Mouse (Mus musculus): ENCODE data around the gene Ppfibp1. TPM values are rescaled to one million over a fixed set of nuclear protein-coding genes. Genes with fewer than 3 reads are reported as not detected.
"Not testable (repeated sequence)": the region's sequence is repeated elsewhere in the genome, so short reads cannot be mapped to it uniquely, and the experiment has no call there.

The Ppfibp1 gene
- total RNA-seq (2021), result 10 to 100 TPM; 80.7 to 89.8 TPM
- long read RNA-seq, experiment 1, full-length matches to known transcripts, result 17 of 70 reads
- long read RNA-seq, experiment 1, partial matches to known transcripts, result 13 of 70 reads
- long read RNA-seq, experiment 1, other reads (novel, unspliced or antisense), result 40 of 70 reads
- long read RNA-seq, experiment 2, full-length matches to known transcripts, result 13 of 70 reads
- long read RNA-seq, experiment 2, partial matches to known transcripts, result 11 of 70 reads
- long read RNA-seq, experiment 2, other reads (novel, unspliced or antisense), result 46 of 70 reads

DNA sequence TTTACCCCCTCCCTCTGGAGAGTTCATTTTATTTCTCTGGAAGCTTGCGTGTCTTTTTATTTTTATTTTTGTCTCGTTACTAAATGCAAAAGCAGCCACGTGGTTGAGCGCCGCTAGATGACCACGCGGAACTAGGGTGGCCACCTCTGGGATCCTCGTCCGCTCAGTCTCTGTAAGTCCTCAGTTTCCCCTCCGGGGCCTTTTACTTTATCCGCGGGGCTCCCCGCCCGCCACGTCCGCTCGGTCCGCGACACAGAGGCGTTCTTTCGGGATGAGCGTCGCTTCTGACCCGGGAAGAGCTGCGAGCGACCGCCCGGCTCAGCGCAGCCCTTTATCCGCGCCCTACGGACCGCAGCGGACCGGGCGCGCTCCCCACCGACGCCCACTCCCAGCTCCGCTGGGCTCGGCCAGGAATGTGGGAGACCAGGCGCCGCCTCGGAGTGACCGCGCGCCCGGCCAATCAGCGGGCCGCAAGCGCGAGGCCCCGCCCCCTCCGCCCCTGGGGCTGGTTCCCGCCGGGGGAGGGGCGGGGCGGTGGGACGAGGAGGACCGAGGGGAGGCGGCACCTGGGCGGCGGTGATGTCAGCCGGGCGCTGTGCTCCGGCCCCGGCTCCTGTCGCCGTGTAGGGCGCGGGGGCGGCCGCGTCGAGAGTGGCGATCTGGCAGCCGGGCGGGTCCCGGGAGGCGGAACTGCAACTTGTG is at the start of gene Ppfibp1:
TSS of gene Ppfibp1 (plus strand) at position 530 of the 702 bp plus-strand sequence.
- peak; percentile 98 to 100 for DNase-seq
- intact Hi-C loops (cut with DNase I), result loop anchor here (5.0 kb wide), 2 partner anchors 51 to 74 kb away; no protein-coding TSS in a partner anchor

DNA sequence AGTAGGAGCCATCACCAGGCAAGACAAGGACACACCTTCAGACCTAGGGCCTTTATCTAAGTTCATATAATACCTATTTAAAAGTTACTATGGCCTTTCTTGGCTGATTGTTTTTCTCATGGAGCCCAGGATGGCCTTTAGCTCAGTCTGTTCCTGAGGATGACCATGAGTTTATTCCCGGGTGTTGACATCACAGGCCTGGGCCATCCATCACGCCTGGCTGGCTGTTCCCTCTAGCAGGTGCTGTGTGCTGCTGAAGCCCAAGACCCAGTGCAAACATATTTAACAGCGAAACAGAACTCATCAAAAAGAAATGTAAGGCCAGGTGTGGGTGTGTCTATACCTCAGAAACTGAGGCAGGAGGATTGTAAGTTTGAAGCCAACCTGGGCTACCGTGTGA is 49.4 kb upstream of the Ppfibp1 start:
- DNase-seq, result no peak
- intact Hi-C loops (cut with DNase I), result loop anchor here (5.0 kb wide), 1 partner anchor 48 kb away; the partner anchor contains the start of gene Ppfibp1

DNA sequence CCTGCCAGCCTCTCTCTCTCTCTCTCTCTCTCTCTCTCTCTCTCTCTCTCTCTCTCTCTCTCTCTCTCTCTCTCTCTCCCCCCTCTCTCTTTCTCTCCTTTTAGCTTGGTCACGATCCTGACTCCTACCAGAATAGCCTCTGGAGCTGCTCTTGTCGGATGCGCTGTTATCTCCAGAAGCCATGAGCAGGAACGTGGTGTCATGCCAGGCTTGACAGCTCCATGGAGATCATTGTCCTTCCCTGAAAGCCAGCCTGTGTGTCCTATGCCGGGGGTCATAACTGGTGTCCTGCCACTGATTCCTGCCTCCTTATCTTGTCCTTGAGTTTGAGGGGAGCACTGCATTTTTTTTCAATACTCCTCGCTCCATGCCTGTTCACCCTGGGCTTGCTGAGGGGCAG is 43.4 kb upstream of the Ppfibp1 start:
- no peak for DNase-seq
- intact Hi-C loops (cut with DNase I), result no loop called here

DNA sequence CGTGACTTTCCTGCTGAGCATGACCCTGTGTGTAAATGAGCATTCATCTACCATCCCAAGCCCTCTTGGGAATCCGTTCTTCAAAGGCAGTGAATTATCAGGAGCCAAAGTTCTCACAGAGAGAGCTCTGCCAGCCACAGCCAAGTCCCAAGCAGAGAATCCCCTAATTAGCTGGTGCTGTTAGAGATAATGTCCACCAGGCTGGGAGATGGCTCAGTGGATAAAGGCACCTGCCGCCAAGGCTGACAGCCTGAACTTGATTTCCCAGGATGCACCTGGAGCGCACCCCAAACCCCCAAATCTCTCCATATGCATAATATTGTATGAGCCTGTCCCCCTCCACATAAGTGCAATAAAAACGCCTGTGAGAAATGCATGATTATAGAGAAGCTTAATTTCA is 42.9 kb upstream of the Ppfibp1 start:
- no peak for DNase-seq
- intact Hi-C loops (cut with DNase I), result no loop called here

DNA sequence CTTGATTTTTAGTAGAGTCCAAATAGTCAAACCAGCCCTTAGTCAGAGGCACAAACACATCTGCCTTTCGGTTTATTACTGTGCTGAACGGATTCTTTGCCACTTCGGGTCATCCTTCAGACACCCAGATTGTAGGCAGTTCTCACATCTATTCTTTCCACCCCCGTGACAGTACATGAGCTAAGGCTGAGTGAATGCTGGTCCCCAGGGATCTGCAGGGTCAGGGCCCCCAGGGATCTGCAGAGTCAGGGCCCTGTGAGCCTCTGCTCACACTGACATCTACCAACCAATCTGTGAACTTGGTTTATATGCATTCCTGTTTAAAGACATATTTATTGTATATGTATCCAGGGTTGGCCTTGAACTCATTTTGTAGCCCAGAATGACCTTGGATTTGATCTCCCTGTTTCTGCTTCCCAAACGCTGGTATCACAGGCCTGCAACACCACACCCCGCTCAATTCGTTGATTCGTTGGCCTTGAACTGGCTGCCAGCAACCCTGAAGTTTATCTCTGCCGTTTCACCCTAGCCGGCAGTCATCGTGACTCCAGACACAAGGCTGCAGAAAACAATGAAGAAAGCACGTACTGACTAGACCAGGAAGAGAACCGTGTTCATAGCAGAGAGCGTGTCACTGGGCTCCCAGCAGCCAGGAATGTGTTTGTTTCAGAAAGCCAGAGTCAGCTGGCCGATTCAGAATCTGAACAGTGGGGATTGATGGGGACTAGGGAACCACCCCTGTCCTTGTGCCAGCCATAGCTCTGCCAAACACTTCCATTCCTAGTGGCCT is 42.1 kb upstream of the Ppfibp1 start:
- intact Hi-C loops (cut with DNase I), result no loop called here
- DNase-seq, result peak; percentile 30 to 59

DNA sequence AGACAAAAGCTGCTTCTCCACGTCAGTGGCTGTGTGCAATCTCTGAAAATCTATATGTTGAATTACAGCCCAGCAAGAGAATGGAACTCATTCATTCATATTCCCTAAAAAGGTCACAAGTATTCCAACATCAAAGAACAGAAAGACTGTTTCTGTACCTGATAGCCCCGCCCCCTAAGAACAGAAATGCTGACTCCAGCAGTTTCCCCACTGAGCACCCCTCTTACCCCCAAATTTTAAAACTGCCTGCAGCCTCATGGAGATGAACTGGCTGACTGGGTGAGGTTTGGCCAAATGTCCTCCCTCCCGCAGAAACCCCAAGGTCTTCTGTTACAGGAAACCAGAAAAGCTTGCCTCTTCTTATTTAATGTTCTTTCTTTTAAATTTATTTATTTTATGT is 40.9 kb upstream of the Ppfibp1 start:
- intact Hi-C loops (cut with DNase I), result no loop called here
- DNase-seq, result no peak

DNA sequence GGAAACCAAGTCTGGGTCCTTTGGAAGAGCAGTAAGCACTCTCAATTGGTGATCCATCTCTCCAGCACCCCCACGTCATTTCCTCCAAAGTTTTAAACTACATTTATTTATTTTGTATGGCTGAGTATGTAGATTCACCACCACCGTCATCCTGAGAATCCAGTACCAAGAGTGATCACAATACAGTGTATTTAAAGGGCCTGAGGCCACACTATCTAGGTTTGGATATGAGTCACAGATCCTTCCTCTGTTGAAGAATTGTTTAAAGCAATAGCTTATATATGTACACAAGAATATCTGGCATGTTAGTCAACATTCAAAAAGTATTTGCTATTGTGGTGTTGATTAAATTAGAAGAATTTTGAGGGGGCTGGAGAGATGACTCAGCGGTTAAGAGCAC is 40.0 kb upstream of the Ppfibp1 start:
- intact Hi-C loops (cut with DNase I), result no loop called here
- DNase-seq, result no peak

DNA sequence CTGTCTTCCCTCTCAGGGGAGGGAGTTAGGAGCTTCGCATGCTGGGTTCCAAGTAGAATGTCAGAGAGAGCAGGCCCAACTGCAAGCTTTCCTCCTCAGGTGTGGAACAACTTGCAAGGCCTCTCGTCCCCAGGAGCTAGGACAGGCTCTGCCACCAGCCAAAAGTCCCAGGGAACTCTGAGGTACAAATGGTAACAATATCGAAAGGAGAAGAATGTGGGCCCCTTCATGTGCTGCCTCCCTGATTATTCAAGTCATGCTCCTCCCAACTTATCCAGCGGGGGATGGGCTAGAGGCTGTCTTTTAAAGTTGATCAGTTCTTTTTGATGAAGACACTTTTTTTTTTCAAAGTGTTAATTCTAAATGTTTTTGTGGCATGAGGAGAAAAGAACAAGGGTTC is 38.2 kb upstream of the Ppfibp1 start, which contains the start of gene Smco2:
TSS of gene Smco2 (plus strand) at position 55 of the 400 bp plus-strand sequence.
- no peak for DNase-seq
- intact Hi-C loops (cut with DNase I), result no loop called here

DNA sequence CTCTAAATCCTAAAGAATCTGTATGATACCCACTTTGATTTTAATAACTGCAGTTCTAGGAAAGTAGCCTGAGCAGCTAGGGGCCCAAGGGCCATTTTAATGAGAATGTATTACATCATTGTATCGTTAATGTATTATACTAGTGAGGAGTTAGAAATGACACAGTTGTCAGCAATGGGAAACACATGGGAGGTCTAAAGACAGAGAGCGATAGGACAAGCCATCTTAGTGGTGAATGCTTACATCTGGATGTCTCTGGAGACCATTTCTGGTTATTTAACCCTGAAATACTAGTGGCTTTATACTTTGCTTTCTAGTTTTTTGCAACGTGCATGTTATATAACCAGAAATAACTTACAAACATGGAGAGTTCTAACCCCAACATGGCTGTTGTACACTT is 36.4 kb upstream of the Ppfibp1 start:
- DNase-seq, result no peak
- intact Hi-C loops (cut with DNase I), result no loop called here

DNA sequence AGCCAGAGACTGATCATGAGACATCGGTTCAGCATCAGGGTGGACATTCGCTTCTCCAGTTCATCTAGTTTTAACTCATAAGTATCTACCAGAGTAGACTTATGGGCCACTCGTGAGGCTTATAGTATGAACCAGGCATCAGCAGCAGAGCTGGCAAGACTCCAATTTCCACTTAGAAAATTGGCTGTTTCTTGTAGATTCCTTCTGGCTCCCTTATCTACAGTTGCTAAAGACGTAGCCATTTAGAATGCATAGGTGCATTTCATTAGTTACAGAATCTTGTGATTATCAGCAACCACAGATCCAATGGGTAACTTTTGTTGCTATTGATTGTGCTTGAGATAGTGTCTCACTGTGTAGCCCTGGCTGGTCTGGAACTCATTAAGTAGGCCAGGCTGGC is 35.5 kb upstream of the Ppfibp1 start:
- intact Hi-C loops (cut with DNase I), result no loop called here
- no peak for DNase-seq

DNA sequence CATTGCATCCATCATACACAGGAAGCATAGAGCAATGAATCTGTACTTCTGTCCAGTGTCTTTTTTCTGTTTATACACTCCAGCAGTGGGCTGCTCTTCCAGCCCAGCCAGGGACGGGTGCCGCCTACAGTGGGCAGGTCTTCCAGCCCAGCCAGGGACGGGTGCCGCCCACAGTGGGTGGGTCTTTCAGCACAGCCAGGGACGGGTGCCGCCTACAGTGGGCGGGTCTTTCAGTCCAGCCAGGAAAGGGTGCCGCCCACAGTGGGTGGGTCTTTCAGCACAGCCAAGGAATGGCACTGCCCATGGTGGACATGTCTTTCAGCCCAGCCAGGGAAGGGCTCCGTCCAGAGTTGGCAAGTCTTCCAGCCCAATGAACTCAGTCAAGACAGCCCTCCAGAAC is 33.1 kb upstream of the Ppfibp1 start:
- DNase-seq, result no peak
- intact Hi-C loops (cut with DNase I), result no loop called here

DNA sequence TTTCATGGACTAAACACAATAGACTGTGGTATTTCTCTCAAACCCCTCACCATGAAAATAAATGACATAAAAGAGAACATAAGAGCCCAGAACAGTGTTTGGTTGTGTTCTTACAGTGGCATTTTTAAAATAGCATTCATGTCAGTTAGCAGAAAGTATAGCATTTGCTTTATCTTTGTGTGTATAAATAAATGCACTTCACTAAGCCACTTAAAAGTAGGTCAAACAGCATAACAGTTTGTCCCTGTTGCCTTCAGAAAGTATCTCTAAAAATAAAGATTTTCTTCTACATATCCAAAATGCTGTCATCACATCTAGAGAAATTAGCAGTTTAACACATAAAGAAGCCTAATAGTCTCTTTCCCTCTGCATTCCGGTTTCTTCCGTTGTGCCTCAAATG is 30.9 kb upstream of the Ppfibp1 start:
- intact Hi-C loops (cut with DNase I), result no loop called here
- no peak for DNase-seq

DNA sequence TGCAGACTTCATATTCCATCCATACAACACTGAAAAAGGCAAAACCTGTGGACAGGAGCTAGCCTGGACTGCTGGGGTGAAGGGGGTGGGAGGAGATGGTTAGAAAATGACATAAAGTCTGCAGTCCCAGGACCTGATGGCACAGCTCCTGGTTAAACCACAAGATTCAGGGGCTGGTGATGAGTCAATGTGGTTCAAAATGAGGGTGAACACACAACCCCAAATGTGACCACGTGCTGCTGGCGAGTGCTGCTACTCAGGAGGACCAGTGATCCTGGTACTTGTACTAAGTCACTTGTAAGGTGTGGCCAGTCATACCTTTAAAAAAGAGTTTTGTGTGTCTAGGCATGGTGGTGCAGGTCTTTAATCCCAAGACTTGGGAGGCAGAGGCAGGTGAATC is 25.1 kb upstream of the Ppfibp1 start:
- intact Hi-C loops (cut with DNase I), result no loop called here
- DNase-seq, result no peak

DNA sequence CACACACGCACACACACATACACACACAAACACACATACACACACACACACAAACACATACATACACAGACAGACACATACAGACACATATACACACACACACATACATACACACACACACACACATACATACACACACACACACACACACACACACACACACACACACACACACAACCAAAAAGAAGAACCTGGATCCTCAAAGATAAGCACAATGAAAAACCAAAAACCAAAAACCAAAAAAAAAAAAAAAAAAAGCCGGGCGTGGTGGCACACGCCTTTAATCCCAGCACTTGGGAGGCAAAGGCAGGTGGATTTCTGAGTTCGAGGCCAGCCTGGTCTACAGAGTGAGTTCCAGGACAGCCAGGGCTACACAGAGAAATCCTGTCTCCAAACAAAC is 23.9 kb upstream of the Ppfibp1 start:
- DNase-seq; intact Hi-C loops (cut with DNase I): not testable (repeated sequence)

DNA sequence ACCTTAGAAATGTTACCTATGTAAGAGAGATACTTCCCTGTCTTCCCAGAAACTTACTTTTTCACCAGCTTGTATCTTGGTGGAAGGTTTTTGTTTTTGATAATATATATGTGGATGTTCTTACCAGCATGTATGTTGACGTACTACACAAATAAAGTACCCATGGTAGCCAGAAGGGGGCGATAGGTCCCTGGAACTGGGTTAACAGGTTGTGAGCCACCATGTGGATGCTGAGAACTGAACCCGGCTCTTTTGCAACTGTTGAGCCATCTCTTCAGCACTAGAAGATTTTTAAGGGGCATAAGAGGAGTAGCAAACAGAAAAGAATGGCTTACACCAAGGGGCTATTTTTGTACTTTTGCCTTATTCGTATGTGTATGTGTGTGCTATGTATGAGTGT is 22.6 kb upstream of the Ppfibp1 start:
- intact Hi-C loops (cut with DNase I), result no loop called here
- no peak for DNase-seq

DNA sequence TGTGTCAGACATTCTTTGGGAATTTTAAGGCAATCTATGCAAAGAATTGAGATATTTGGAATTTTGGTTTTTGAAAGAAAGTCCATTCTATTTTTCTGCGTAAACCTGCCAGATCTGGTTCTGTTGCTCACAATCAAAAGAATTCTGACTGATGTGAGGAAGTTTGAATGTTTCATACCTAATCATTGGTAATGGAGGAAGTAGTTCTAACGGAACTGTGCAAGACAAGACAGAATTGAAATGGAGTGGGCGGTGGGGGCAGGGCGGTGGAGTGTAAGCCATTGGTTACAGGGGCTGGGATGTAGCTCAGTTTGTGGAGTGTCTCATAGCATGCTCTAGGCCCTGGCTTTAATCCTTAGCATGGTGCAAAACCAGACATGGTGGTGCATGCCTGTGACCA is 16.3 kb upstream of the Ppfibp1 start:
- intact Hi-C loops (cut with DNase I), result no loop called here
- no peak for DNase-seq

DNA sequence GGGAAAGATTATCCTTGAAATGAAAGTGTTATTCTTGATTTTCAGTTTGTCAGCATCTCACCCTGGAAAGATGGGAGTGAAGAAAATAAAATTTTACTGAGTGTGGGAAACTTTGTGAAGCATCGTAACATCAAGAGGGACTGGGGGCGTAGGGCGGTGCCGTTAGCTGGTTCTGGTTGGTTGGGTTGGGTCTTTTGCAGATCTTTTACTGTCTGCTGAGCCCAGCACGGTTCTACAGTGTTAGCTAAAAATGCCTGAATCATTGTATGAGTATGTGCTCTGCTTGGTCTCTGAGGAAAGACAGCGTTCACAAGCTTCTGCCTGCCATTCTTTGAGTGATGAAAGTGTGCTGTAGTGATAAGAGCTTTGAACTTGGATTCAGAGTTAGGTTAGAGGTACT is 13.9 kb upstream of the Ppfibp1 start:
- DNase-seq, result no peak
- intact Hi-C loops (cut with DNase I), result no loop called here

DNA sequence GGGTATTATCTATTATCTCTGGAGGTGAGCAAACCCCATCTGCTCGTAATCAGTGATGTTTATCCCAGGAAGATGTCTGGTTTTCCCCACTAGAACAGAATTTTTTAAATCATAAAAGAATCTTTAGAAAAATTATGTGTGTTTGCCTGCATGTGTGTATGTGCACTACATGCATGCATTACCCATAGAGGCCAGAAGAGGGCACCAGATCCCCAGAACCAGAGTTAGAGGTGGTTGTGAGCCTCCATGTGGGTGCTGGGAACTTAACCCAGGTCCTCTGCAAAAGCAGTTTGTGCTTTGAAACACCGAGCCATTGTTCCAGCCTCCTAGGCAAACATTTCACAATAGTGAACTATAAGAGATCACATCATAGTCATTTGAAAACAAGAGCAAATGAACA is 11.5 kb upstream of the Ppfibp1 start:
- DNase-seq, result no peak

DNA sequence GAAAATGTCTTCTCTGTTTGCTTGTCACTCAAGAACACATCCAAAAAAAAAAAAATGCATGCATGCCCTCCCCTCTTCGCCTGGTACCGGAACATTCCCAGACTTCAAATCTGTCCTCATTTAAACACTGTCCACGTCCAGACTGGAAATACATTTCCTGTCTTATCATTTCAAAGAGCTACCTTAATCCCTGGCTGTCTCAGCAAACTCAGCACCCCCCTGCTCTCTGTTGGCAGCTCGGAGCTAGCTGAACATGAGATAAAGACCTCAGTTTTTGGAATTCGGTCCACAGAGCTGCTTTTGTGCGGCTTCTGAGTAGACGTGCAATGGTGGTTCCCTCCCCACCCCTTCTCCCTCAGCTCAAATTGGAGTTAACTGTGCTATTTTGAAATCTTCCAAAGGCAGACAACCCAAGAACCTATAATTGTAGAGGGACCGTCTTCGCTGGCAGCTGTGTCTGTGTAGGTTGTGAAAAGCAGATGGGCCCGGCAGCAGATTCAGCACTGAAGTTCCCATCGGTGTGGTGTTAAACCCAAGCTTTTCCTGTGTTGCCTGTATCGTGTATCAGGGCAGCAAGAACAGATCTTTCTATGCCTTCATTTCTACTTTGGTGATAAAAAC is 10.8 kb upstream of the Ppfibp1 start:
- no peak for DNase-seq
- intact Hi-C loops (cut with DNase I), result no loop called here

More for the DNA sequence above, 11.5 kb upstream of the Ppfibp1 start:
- intact Hi-C loops (cut with DNase I), result no loop called here

DNA sequence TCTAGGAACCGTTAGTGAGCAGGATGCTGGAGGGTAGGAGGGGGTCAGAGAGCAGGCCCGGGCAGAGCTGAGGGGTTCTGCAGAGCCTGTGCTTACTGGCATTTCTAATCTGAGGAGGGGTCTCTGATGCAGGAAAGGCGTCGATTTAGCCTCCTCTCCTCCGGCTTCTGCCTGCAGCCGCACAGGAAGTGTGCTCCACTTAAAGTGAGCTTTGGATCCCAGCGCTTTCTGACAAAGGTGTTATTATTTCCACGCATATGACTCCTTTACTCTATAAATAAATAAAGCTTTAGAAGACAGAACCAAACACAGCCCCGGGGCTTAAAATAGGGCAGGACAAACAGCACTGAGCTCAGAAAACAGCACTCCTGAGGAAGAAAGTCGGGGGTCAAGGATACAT is 9.4 kb upstream of the Ppfibp1 start:
- DNase-seq, result no peak
- intact Hi-C loops (cut with DNase I), result no loop called here

DNA sequence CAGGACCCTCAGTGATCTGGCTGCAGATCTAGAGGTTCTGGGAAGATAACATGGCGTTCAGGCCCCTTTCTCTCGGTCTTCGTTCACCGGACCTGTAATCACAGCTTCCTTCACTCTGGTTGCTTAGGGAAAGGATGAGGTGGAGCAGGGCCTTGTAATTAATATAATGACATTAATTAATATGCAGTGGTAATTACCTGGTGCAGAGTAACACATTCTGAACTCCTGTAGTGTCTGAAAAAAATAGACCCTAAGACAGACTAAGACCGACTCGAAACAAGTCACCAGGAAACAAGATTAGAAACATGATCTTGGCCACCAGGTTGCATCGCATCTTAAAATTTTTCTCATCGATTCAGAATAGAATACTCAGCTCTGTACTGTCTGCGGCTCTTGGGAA is 8.4 kb upstream of the Ppfibp1 start:
- intact Hi-C loops (cut with DNase I), result loop anchor here (5.0 kb wide), 1 partner anchor 112 kb away; no protein-coding TSS in a partner anchor
- DNase-seq, result no peak
